Mouse (Mus musculus): ENCODE measurements around the gene Dnpep. TPM values are rescaled to one million over a fixed set of nuclear protein-coding genes. Genes with fewer than 3 reads are reported as not detected.
A peak's percentile ranks its signal among the peaks of the same experiment; 100 is the strongest.

Dnpep gene
- total RNA-seq, 1 experiment from 2014 or later, result 92.5 TPM

GRCm38 (mm10) chr1:75264091-75264880 is 53.5 kb downstream of the Dnpep start, which contains the start of gene Ptprn:
Ptprn (minus strand) TSS chr1:75264502.
- no peak for DNase-seq

GRCm38 (mm10) chr1:75262969-75263951 is 54.5 kb downstream of the Dnpep start:
- DNase-seq, result peak; percentile 90

DNA sequence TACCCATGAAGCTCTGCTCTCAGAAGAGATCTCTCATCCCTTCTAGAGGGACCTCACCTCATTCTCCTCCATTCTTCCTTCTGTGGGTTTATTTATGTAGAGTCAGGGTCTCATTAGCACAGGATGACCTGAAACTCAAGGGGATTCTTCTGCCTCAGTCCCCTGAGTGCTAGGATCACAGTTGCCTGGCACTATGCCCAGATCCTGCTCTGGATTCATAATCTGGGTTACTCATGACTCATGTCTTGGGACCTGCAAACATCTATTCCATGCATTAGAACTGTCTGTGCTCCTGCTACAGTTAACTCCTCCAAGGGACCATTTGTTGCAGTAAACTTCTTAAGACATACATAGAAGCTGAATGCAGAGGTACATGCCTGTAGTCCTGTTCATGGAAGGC is 56.5 kb downstream of the Dnpep start:
- DNase-seq, result no peak

Other genes starting within 250 kb of the Dnpep start
- gene Nhej1, start 192.8 kb downstream of the Dnpep start, total RNA-seq (2021), result 4.3 and 5.9 TPM in 2 replicates
- 0.71 TPM in 1 of 2 replicates, not detected in the other for gene Slc23a3, start 184.1 kb downstream of the Dnpep start, total RNA-seq (2021)
- gene Cnppd1, start 175.3 kb downstream of the Dnpep start, total RNA-seq (2021), result 35.0 and 47.1 TPM in 2 replicates
- 74.1 and 78.4 TPM in 2 replicates for gene Retreg2, start 175.2 kb downstream of the Dnpep start, total RNA-seq (2021)
- 26.3 and 33.5 TPM in 2 replicates for gene Zfand2b, start 149.3 kb downstream of the Dnpep start, total RNA-seq (2021)
- 37.0 and 44.5 TPM in 2 replicates for gene Abcb6, start 137.6 kb downstream of the Dnpep start, total RNA-seq (2021)
- gene Ankzf1, start 125.8 kb downstream of the Dnpep start, total RNA-seq (2021), result 14.4 and 19.8 TPM in 2 replicates
- gene Atg9a, start 125.8 kb downstream of the Dnpep start, total RNA-seq (2021), result 36.0 and 36.4 TPM in 2 replicates
- gene Glb1l, start 107.2 kb downstream of the Dnpep start, total RNA-seq (2021), result 18.0 and 24.7 TPM in 2 replicates
- 95.6 and 104 TPM in 2 replicates for gene Stk16, start 107.2 kb downstream of the Dnpep start, total RNA-seq (2021)
- 42.9 and 53.1 TPM in 2 replicates for gene Tuba4a, start 98.1 kb downstream of the Dnpep start, total RNA-seq (2021)
- gene A630095N17Rik, start 85.9 kb downstream of the Dnpep start, total RNA-seq (2021), result not detected in 2 replicates
- 49.3 and 66.8 TPM in 2 replicates for gene Dnajb2, start 81.6 kb downstream of the Dnpep start, total RNA-seq (2021)
- gene Ptprn, start 53.5 kb downstream of the Dnpep start, total RNA-seq (2021), result 46.5 and 57.2 TPM in 2 replicates
- gene Resp18, start 39.6 kb downstream of the Dnpep start, total RNA-seq (2021), result 119 and 126 TPM in 2 replicates
- gene Des, start 42.3 kb upstream of the Dnpep start, total RNA-seq (2021), result 19.8 and 26.9 TPM in 2 replicates
- gene Speg, start 57.3 kb upstream of the Dnpep start, total RNA-seq (2021), result 11.0 and 18.3 TPM in 2 replicates
- 58.8 and 74.2 TPM in 2 replicates for gene Gmppa, start 117.9 kb upstream of the Dnpep start, total RNA-seq (2021)
- 3.8 and 4.2 TPM in 2 replicates for gene Asic4, start 132.4 kb upstream of the Dnpep start, total RNA-seq (2021)
- 40.7 and 47.0 TPM in 2 replicates for gene Chpf, start 161.3 kb upstream of the Dnpep start, total RNA-seq (2021)
- gene Tmem198, start 161.5 kb upstream of the Dnpep start, total RNA-seq (2021), result 2.9 and 3.3 TPM in 2 replicates
- gene Obsl1, start 188.5 kb upstream of the Dnpep start, total RNA-seq (2021), result 98.3 and 99.4 TPM in 2 replicates
- gene Inha, start 189.1 kb upstream of the Dnpep start, total RNA-seq (2021), result 85.9 and 116 TPM in 2 replicates
- 15.4 and 21.7 TPM in 2 replicates for gene Stk11ip, start 203.5 kb upstream of the Dnpep start, total RNA-seq (2021)
- 67.4 and 89.2 TPM in 2 replicates for gene Slc4a3, start 228.3 kb upstream of the Dnpep start, total RNA-seq (2021)